Mouse (Mus musculus): ENCODE data around the gene Pef1. TPM values are rescaled to one million over a fixed set of nuclear protein-coding genes. Genes with fewer than 3 reads are reported as not detected.

Pef1 gene
- total RNA-seq, 2 experiments from 2014 or later = 71.9 to 72.0 TPM

DNA sequence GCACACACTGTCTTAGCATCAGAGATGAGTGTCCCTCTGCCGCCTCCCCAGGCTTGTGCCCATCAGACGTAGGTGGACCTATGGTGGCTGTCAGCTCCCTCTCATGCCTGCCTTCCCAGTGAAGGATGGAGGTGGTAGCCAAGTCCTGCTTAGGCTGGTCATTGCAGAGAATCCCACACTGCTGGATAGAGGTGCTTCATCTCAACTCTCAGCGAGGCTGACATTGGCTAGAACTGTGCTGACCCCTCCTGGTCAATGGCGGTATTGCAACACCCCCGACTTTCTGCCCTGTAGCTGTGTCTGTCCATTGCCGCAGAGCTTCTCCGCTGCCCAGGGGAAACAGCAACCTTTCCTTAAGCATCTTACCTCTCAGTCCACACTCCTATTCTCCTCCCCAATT is 15.1 kb upstream of the Pef1 start:
- DNase-seq (ENCODE audit: low spot score in 2 of 2) = peak; percentile 88 to 97

DNA sequence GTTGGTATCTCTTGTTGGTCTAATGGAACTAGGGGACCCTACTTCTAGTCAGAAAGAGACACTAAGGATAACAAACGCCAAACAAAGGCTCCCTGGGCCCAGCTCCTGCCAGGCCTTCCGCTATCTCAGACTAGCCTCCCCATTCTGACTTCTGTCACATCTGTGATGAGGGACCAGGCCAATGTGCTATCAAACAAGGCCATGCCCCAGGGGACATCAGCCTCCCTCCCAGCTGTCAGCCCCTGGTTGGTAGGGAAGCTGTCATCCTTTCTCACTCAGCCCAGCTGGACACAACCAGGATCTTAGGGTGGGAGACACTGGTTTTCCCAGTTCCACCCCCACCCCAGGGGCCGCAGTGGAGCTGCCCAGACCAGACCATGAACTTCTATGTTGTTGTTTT is 7.2 kb upstream of the Pef1 start:
- DNase-seq (ENCODE audit: low spot score in 2 of 2) = no peak

DNA sequence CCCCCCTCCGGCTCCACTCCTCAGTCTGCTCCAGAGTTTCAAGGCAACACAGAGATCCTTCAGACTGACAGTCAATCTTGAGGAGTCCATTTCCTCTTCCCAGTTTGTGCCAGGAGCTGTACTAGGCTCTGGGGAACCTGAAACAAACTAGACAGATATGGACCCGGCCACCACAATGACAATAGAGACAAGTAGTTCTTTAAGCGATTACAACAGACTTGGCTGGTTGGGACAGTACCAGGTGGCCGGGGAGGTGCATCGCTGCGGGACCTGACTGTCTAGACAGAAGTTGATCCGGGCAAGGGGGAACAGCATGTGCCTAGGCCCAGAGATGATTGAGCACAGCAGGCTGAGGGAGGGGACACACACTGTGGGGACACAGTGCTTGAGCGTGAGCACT is 1.2 kb upstream of the Pef1 start:
- DNase-seq (ENCODE audit: low spot score in 2 of 2) = no peak

DNA sequence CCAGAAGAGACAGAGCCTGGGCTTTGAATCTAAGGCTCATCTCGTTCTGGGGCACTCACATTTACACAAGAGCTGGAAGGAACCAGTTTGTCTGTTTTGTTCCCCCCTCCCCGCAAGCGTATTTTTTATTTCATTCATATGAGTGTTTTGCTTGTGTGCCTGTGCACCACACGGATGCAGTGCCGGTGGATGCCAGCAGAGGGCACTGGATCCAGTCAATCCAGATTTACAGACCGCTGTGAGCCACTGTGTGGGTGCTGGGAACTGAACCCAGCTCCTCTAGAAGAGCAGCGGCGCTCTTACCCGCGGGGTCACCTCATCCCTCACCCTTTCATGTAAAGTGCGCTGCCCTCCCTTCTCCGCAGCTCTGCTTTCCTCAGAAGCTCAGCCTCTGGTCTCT is 1.3 kb downstream of the Pef1 start:
- DNase-seq (ENCODE audit: low spot score in 2 of 2) = no peak

DNA sequence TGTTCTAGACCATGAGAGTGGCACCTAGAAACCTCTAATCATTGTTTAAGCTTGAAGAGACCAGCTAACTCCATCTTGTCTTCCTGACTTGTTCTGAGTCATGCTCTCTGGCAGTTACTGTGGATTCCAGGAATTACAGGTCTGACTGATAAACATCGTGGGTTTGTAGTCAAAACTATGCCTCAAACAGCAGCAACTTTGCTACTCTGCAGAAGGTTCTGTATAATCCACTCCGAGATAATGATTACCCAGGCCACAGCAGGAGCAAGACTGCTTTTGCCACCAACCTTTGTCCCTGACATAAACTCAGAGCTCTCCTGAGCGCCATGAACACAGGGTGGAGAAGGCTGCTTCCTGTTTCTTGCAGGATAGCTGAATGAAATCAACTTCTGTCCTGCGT is 2.2 kb downstream of the Pef1 start:
- no peak for DNase-seq (ENCODE audit: low spot score in 2 of 2)

DNA sequence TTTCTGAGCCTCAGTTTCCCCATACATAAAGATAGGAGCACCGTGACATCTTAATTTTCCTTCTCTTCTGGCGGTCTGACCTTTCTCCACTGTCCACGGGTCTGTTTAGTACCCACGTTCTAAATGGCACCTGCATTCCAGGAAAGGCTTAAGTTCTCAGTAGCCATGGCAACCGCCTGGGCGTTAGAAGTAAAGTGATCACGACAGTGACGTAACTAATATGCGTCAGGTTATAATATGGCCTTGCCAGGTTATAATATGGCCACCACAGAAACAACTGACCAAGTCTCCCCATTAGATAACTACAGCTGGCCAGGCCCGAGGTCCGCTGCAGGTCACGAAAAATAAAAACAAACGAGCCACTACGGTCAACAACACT is 4.7 kb downstream of the Pef1 start:
- no peak for DNase-seq (ENCODE audit: low spot score in 2 of 2)

DNA sequence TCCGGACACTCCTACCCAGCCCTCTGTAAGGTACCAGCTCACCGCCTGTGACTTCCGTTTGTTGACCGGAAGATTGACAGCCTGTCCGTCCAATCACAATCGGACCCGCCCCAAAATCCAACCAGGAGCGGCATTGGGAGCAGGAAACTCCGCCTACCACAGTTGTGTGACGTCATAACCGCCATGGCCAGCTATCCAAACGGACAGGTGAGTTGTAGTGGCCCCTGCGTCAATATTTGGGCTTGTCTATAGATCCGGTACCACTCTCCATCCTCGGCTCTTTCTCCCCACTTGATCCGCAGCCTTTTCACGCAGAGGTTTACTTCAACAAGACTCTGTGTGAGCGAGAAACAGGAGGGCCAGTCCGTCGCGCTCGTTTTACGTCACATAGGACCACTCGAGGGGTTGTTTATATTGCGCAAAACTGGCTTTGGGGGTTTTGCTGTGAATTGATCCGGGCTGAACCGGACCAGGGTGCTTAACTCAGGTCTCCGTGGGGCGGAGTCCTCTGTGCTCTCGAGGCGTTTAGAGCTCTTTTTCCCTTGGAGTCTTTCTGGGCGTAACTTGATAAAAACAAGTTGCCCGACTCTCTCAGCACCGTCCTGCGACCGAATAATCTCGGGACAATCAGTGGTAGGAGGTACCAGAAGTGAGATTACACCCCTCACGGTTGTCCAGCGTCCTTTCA is 5.2 kb downstream of the Pef1 start:
- DNase-seq (ENCODE audit: low spot score in 2 of 2) = peak; percentile 99 to 100

DNA sequence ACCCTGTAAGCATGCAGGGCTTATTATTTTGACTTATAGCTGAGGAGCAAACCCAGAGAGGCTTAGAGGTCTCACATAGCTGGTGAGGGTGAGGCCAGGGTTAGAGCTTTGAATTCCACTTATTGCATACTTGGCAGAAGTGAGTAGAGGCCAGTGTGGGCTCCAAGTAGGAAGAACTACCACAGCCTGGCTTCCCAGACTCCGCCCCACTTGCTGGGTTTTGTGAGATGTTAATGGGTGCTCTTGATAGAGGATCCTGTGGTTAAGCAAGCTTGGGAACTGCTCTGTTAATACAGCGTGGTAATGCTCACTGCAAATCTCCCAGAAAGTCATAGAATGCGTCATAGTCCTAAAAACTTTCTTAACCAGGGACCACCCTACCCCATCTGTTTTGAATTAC is 6.6 kb downstream of the Pef1 start:
- DNase-seq (ENCODE audit: low spot score in 2 of 2) = no peak

DNA sequence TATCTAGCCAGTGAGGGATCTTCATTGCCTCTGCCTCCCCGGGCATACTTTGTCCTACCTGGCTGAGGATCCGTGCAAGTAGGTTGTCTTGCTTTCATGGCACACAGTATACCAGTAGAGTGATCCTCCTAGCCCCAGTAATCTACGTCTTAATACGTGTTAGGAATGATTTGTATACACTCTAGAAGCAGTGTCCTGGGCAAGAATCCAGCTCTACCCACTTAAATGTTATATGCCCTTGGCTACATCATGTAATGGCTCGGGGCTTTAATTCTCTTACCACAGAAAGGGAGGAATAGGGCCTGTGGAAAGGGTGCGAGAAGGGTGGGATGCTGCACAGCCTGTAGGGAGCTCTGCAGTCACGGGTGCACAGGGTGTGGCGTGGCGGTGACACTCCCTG is 7.3 kb downstream of the Pef1 start:
- no peak for DNase-seq (ENCODE audit: low spot score in 2 of 2)

DNA sequence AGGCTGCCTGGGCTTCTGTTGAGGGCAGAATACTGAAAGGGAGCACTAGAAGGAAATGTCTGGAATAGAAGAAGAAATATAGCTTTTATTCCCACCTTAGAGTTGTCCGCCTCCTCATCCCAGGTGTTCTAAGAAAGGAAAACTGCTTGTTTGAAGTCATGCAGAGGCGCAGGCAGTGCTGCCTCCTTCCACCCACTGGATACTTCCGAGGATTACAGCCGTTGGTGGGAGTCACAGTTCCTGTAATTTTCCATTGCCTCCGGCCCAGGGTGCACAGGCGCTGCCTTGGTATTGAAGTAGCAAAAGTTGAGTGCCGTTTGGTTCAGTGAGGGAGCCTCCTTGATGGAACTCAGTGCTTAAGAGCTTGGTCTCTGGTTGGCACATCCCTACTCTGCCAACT is 7.7 kb downstream of the Pef1 start:
- DNase-seq (ENCODE audit: low spot score in 2 of 2) = no peak

DNA sequence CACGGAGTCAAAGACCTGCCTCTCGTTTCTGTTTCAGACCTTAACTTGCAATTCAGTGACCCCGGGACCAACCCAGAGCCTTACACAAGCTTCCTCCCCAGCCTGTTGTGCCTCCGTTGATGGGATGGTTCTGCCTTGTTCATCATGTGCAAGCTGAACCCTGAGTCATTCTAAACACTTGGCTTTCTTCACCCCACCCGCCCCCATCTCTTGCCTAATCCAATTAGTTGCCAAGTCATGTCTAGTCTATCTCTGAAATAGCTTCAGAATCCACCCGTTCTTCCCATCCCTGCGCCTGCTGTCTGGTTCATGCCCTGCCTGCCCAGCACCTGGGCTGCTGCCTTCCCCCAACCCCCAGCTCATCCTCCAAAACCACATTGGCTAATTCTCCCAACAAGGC is 9.9 kb downstream of the Pef1 start:
- DNase-seq (ENCODE audit: low spot score in 2 of 2) = peak; percentile 29 to 68

DNA sequence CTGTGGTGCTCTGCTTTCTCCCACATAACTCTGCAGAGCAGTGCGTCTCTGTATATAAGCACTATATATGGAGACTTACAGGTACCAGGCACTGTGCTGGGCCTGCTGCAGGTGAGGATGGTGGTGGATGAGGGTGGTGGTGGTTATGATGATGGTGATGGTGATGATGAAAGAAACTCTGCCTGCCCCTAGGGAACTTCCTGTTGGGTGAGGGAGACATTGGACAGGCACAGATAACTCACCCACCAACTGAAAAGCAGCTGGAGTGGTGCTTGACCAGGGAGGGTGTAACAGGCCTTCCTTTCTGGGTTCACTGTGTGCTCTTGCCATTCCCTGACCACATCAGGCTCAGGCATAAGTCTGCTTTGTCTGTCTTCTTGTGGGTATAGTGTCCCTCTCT is 10.4 kb downstream of the Pef1 start:
- DNase-seq (ENCODE audit: low spot score in 2 of 2) = no peak

DNA sequence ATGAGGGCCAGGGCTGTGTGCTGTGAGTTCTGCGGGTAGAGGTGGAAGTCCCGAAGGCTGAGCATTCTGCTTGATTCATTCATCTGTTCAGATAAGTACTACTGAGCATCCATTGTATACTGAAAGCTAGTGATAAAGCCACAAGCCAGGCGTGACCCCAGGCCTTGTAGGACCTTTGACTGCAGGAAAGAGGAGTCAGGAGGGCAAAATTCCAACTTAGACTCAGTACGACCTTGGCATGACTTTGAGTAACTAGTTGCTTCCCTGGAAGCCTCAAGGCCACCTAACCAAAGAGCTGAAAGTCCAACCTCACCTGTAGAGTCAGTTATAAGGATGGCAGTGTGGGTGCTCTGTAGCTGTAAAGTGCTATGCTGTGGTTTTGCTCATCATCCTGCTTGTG is 18.4 kb downstream of the Pef1 start:
- no peak for DNase-seq (ENCODE audit: low spot score in 2 of 2)

DNA sequence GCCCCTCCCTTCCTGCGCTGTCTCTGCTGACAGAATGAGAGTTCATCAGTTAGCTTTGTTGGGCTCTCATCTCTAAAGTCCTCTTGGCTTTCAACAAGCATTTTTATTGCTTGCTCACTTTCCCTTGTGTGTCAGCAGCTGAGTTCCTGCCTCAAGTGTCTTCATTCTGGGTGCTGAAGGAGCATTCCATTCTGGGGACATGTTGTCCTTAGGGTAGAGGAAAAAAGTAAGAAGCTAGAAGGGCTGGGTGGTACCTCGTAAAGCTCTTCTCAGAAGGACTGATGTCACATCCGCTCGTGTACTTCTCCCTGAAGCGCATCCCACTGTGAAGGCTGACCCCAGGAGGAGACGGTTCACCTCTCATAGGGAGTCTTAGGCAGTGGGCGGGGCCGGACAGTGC is 19.2 kb downstream of the Pef1 start:
- DNase-seq (ENCODE audit: low spot score in 2 of 2) = no peak

DNA sequence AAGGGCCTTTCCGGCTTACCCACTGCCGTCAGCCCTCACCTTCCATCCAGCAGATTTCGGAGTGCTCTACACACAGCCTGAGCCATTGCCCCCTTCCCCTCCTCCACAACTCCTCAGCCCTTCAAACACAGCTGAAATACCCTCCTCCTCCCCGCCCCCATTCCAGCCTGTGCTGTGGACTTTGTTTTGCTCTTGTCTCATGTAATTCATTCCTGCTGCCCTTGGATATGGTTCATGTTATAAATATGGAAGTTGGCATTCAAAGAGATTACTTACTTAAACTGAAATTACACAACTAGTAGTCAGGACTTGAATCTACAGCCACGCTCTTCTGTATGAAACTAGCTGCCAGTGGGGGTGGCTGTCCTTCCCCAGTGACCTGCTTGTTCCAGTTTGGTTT is 20.7 kb downstream of the Pef1 start:
- DNase-seq (ENCODE audit: low spot score in 2 of 2) = no peak

DNA sequence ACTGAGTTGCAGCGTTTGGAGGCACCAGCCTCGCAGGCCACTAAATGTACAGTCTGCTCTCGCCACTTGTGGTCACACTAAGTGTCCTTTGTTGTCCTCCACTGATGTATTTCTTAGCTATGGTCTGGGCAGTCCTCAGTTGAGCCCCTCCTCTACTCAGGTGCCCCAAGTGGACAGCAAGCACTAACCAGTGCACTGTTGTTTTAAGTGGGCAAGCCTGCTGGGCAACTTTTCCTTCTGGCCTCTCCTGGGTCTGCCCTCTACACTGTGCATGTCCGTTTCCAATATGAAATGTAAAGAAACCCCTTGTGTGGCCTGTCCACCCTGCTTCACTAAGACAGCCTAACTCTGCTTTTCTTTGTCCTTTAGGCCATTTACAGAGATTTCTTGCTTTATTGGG is 21.8 kb downstream of the Pef1 start:
- no peak for DNase-seq (ENCODE audit: low spot score in 2 of 2)

DNA sequence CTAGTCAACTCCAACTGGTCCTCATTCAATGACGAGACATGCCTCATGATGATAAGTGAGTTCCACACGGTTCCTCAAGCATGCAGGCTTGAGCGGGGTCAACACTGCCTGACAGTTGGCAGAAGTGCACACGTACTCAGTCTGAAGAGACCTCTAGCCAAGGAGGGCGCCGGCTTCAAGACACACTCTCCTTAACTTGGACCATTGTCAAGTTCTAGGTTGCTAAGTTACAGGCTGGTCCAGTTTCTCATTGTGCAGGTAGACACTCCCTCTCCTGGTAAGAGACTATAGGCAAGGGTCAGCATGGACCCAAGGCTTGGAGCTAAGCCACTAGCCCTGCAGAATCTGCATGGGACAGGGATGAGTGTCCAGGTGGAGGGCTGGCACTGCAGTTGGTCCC is 22.8 kb downstream of the Pef1 start:
- no peak for DNase-seq (ENCODE audit: low spot score in 2 of 2)

DNA sequence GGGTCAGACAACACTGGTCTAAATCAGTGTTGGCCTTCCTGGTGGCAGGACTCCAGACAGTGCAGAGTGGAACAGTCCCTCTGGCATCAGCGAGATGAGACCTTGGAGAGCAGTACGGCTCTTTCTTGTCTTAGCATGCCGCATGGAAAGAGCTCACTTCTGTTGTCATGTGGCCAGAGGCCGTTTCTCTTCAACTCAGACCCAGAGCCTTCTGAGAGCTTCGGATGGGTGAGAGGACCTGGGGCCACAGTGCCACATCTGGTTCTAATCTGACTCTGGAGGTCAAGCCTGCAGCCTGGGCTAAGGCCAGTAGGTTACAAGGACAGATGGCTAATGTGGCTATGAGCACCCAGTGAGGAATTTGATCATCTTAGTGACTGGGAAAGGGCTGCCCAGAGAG is 23.6 kb downstream of the Pef1 start:
- DNase-seq (ENCODE audit: low spot score in 2 of 2) = no peak

DNA sequence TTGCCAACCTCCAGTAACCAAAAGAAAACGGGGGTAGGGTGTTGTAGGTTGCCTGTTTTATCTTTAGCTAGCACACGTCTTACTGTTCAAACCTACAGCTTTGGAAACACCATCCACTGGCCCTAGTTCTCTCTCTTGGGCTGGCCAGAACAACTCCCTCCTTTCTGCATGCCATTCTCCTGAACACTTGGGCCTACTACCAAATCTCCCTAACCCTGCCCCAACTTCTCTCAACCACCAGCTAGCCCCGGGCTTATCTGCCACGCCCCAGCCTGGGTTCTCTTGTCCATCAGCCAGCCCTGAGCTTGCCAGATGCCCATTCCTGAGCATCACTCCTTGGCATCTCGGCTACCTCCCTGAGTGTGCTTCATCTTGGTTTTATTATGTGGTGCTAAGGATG is 26.5 kb downstream of the Pef1 start:
- DNase-seq (ENCODE audit: low spot score in 2 of 2) = no peak

DNA sequence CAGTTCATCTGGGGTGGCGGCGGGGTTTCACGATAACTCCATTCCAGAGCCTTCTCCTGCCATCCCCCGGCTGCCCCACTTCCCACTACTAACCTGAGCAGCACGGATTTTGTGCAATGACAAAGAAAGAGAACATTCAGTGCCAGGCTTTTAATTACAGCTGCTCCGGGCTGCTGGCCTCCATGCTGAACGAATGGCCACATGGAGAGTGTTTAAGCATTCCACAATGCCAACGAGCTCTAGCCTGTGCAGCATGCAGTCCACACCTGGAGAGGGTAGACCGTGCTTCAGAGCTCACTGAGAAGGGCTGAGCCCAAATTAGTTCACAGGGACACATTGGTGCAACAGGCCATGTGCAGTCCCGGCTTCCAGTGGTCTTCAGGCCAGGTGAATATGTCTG is 27.7 kb downstream of the Pef1 start:
- DNase-seq (ENCODE audit: low spot score in 2 of 2) = no peak

DNA sequence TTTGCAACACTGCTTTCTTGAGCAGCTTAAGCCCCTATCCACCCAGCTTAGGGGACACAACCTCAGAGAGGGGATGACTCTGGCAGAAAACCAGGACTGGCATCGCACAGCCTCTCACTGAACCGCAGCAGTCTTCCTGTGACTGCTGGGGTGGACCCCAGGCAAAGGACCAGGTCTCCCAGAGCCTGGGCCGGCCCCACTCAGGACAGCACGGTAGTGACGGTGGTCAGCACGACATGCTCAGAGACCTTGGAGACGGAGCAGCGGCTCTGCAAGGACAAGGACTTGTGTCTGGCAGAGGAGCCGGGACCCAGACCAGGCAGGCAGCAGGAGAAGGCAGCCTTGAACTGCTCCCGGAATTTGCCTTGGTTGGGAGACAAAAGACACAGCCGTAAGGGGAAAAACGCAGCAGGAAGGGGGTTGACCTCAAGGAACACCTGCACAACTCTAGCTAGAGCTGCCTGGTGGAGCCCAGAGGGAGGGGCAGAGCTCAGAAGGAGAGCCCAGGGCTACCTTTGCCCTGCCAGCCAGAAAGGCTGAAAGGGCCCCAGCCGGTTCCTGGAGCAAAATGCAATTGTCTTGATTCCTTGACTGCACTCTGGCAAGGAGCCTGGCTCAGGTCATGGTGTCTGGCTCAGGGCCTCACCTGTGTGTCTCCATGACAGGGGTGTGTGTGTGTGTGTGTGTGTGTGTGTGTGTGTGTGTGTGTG is 28.4 kb downstream of the Pef1 start:
- DNase-seq (ENCODE audit: low spot score in 2 of 2) = no peak

DNA sequence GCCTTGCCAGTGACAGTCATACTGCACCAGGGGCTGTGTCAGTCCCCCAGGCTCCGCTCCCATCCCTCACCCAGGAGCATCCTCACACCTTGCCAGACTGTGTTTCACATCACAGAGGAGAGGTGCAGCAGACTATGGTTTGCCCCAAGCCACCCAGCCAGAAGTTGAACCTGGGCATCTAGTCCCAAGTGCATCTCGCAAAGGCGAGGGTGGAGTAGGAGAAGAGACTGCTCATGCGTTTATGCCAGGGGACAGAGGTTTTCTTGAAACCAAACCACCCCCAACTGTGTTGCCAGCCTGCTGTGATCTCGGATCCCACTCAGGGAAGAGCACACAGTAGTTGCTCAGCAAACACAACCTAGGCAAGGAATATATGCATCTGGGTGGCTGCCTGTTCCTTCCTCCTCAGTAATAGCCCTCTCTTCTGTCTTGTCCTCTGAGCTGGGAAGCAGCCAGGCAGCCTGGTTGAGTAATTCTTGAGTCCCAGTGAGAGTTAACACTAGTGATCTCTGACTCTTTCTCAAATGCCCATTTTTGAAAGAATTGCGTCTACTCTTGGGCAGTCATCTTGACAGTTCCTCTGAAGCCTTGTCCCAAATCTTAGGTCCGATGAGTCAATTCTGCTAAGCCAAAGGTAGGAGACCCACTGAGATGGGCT is 29.2 kb downstream of the Pef1 start:
- no peak for DNase-seq (ENCODE audit: low spot score in 2 of 2)

DNA sequence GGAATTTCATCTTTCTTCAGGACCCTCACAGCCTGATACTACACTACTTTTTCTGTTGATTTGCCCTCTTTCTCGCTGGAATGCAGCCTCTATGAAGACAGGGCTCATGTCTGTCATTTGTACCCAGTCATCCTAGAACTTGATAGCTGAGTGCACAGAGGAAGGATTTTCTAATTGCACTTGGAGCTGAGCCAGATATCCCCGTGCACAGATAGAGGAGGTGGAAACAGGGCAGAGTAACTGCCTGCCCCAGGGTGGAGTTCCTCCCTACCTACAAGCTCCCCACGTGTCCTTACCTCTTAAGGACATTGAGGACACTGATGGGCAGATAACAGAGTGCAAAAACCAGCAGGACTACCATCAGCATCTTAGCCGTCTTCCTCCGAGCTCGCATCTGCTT is 31.0 kb downstream of the Pef1 start:
- DNase-seq (ENCODE audit: low spot score in 2 of 2) = no peak

Data from layer of hippocampus, adult 18-20 months (tissue).